In genomic region chr4:65192810-65193209, GRCm38 (mm10) we compare ENCODE assay signal across 26 mouse cellular contexts.
"Had no signal": no experiment of that assay in that cellular context is flagged by ENCODE, and none has a peak within 500 bp of the region (broad histone marks: within the 10 kb centered on the region; RNA-seq: fewer than 3 reads in every experiment).

No protein-coding gene starts in this region.

- H3K4me3 ChIP-seq: gastrocnemius, adult 2 months; heart, embryonic 10.5 days; heart, embryonic 12.5 days; hindbrain, embryonic 10.5 days; hindbrain, embryonic 12.5 days; kidney, embryonic 15.5 days; liver, embryonic 13.5 days had no signal

- H3K36me3 ChIP-seq: heart, embryonic 10.5 days; heart, embryonic 12.5 days; hindbrain, embryonic 10.5 days; hindbrain, embryonic 12.5 days; kidney, embryonic 15.5 days; liver, embryonic 13.5 days had no signal

- DNase-seq: gastrocnemius, adult 2 months; gastrocnemius, postnatal 10 days; gastrocnemius, postnatal 25 days; heart, adult 18-20 months; heart, postnatal 10 days; heart, postnatal 4 days; kidney, adult 11 months; kidney, adult 2 months; kidney, adult 9 months; kidney, postnatal 14 days; kidney, postnatal 36 days; layer of hippocampus, adult 9-11 months; layer of hippocampus, postnatal 36 days; left cerebral cortex, postnatal 4 days; liver; liver, embryonic 13.5 days had no signal

- H3K27me3 ChIP-seq: heart, embryonic 12.5 days; hindbrain, embryonic 12.5 days; kidney, embryonic 15.5 days; liver, embryonic 13.5 days had no signal

- H3K9me3 ChIP-seq: heart, embryonic 10.5 days; heart, embryonic 12.5 days; hindbrain, embryonic 10.5 days; hindbrain, embryonic 12.5 days; kidney, embryonic 15.5 days; liver, embryonic 13.5 days had no signal

- H3K4me1 ChIP-seq: heart, embryonic 10.5 days; hindbrain, embryonic 12.5 days; liver, embryonic 13.5 days had no signal

- H3K9ac ChIP-seq: heart, embryonic 12.5 days; hindbrain, embryonic 12.5 days; hindbrain, embryonic 14.5 days; kidney, embryonic 15.5 days; liver, embryonic 13.5 days had no signal

- ATAC-seq: hindbrain, embryonic 16.5 days; intestine, embryonic 16.5 days had no signal

- H3K27ac ChIP-seq: gastrocnemius, adult 2 months; heart, embryonic 10.5 days; hindbrain, embryonic 10.5 days; hindbrain, embryonic 12.5 days; hindbrain, embryonic 14.5 days; kidney, embryonic 15.5 days; kidney, postnatal 0 days; liver, embryonic 13.5 days had no signal

- H3K4me2 ChIP-seq: heart, embryonic 12.5 days; hindbrain, embryonic 12.5 days; hindbrain, embryonic 14.5 days; kidney, embryonic 15.5 days; liver, embryonic 11.5 days; liver, embryonic 13.5 days had no signal
